Mouse (Mus musculus) liver, embryonic 14.5 days (tissue): Measurements from ENCODE around the gene Hmga1b.
"Not testable (repeated sequence)": the region's sequence is repeated elsewhere in the genome, so short reads cannot be mapped to it uniquely, and the experiment has no call there.

ENCODE experiments used
- CTCF ChIP-seq: IDR thresholded peaks from 2 replicates; pipeline ENCODE4 v1.5.1; 2016; ENCODE audit warnings: antibody characterized with exemption, low read depth, control low read depth
- EP300 ChIP-seq: IDR thresholded peaks from 2 replicates; pipeline ENCODE4 v1.6.1; 2016; ENCODE audit warnings: antibody characterized with exemption, low read depth

DNA sequence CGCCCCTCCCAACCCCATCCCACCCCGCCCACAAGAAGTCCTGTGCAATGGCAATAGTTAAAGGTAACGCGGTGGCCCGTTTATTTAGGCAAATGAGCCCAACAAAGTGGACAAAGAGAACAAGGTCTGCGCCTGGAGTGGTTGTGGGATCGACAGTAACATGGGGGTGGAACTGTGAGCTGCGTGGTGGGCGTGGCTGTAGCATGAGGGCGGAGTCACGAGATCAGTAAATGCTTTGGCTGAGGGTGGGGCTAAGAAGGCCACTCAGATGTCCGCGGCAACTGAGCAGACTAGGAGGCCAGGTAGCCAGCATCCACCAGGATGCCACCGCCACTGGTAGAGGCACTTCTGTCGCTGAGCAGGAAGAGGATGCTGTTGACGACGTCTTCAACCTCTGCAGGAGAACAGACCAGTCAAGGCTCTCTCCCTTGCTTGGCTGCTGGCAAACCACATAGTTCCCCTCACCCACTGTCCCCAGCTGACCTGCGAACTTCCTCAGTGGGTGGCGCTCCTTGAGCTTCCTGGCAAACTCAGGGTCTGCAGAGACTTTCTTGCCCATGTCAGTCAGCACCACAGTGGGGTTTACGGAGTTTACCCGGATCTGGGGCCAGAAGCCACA lies 33.1 kb upstream of the Hmga1b start:
- not testable (repeated sequence) for TF ChIP-seq CTCF, EP300
